Mouse (Mus musculus) right cerebral cortex, postnatal 25 days (tissue): ENCODE measurements at regions not wholly inside any gene's neighbourhood (a gene's known extent, or its start where the extent isn't known, plus 50 kb on each side); places are given as distances from the start of the nearest gene placed in this dataset.
A peak's percentile ranks its signal among the peaks of the same experiment; 100 is the strongest.

ENCODE experiments used
- DNase-seq: peaks from one replicate; pipeline ENCODE4 v3.0.0; 2022

DNA sequence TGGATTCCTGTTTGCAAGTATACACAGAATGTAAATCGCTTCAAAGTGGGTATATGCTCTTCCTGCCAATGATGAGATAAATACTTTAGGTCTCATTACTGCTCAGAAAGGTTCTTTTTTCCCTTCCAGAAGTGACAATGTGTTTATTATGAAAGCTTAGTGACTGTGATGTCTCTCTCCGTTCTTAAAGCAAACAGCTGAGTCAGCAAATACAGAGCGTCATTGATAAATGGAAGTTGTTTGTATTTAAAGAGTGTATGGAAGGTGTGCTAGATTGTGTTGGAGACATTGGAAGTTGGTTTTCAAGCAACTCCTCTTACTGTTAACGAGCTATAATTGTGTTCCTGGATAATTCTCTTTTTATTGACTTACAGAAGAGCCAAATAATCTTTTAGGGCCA lies 408.0 kb downstream of the Prr30 start:
- DNase-seq, result no peak

- no peak for DNase-seq
Observed at GRCm38 (mm10) chr14:100781882-100782281, 418.2 kb downstream of the Prr30 start.

DNA sequence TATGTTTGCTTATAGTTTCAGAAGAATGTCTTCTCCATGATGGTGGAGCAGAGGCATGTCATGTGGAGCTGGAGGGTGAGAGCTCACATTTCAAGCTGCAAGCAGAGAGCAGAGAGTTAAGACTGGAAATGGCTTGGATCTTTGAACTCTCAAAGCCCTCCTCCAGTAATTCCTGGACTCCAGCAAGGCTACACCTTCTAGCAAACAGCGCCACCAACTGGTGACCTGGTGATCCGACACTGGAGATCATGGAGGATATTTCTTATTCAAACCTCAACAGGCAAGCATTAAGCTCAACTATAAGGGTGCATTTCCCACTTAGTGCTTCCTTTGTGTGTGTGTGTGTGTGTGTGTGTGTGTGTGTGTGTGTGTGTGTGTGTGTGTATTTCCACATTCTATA lies 446.2 kb downstream of the Prr30 start:
- no peak for DNase-seq

GRCm38 (mm10) chr14:100752746-100753145 lies 447.4 kb downstream of the Prr30 start:
- DNase-seq, result no peak

GRCm38 (mm10) chr14:100749737-100750541 lies 450.2 kb downstream of the Prr30 start:
- peak; percentile 67 for DNase-seq

- DNase-seq, result no peak
Observed at GRCm38 (mm10) chr14:100735276-100735675, 450.8 kb upstream of the Klf12 start.

DNA sequence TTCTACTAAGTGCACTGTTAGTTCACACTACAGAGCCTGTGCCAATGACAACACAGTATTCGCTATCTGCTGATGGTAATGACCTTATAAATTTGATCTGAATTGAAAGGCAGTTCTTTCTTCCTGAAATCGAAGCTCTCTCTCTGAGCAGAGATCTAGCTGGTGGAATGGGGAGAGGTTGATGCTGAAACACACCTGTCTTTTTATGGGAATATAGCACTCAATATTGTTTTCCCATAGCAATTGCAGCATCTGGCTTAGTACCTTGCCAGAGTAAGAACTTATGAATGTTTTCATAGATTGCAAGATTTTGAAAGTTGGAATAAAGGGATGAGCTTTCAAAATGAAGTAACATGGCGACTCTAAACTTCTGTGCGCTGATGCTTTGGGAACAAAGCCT lies 444.0 kb upstream of the Klf12 start:
- no peak for DNase-seq

DNA sequence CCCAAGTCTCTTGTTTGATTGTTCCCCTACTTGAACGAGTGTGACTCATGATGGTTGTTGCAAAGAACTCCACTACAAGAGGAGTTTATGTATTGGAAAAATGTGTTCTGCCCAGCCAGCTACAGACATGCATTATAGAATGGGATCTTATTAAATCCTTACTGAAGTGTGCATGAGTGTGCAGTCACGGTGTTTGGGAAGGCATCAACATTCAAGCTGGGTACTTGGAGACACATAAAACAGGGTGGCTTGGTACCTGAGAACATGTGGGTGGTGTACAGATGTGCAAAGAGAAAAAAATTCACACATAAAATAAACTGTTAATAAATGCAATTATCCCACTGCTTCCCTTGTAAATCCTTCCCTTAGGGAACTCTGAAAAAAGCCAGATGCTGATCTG lies 443.2 kb upstream of the Klf12 start:
- no peak for DNase-seq

DNA sequence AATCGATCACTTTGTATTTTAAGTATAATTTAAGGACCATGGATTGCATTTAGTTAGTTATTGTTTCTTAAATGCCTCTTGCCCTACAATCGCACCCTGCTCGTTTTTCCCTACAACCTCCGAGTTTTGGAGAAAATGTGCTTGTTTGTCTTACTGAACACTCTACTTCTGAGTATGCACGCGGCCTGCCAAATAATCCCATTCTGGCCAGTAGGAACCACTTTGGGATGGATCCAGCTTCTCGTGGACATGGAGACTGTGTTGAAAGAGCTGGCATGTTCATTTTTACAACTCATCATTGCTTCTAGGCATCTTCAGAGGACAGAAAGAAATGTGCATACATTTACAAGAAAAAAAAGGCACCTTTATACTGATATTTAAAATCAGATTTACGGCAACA lies 440.5 kb upstream of the Klf12 start:
- DNase-seq, result no peak

- DNase-seq, result no peak
Observed at GRCm38 (mm10) chr14:100720667-100721066, 436.2 kb upstream of the Klf12 start.

GRCm38 (mm10) chr14:100714952-100715351 lies 430.5 kb upstream of the Klf12 start:
- no peak for DNase-seq

DNA sequence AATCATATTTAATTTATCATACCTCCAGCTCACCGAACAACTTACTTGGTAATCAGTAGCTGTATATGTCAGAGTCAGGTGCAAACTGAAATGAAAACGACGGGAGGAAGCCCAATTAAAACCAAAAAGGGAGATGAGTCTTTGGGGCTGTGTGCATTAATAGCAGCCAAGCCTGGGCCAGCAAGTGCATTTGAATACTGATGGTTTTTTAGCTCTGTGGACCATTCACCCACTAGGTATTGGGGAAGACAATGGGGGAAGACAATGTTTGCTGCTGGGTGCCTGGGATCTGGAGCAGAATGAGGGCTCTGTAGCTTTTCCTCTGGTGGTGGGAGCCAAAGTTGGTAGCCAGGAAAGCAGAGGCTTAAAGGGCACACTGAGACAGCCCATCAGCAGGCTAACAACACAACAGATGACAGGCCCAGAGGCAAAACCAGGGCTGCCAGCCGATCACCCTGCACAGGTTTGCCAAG lies 429.6 kb upstream of the Klf12 start:
- DNase-seq, result no peak

GRCm38 (mm10) chr14:100713592-100713991 lies 429.1 kb upstream of the Klf12 start:
- DNase-seq, result no peak

DNA sequence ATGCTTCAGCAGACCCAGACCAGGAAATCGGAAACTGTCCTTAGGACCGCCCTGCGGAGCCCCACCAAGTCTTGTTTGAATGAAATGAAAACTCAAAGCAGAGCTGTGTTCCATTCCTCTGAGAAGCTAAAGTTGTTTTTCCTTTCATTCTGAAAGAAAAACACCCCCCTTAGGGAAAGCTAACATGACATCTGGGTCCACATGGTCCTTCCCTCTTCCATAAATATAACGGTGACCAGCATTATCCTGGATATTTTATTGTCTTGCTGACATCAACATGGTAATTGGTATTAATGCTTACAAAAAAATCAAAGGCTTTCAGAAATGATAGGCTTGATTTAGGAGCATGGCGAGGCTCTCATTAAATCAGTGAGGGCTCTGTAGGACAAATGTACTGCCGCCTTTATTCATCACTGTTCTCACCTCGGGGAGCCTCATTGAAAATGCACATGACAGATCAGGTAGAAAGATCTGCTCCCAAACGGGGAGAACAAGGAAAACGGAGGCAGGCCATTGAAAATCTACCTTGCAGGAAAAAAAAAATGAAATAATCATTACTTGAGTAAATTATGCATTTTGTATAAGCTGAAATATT lies 381.0 kb upstream of the Klf12 start:
- DNase-seq, result no peak

DNA sequence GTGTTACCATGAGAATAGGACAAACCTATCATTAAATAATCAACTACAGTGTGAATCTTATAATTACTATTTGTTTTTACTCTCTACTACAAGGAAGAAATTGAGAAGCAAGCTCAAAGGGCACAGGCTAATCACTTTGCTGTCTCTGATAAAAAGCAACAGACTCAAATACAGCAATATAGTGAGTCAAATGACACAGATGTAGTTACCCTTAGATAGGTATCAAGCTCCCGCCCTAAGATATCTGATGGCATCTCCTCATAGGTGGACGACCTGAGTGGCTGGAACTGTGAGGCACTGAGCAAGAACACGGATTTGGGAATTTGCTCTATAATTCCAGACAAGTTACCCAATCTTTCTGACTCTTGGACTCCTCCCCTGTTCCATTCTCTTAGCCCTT lies 379.7 kb upstream of the Klf12 start:
- no peak for DNase-seq

- DNase-seq, result no peak
Observed at GRCm38 (mm10) chr14:100642076-100642475, 357.6 kb upstream of the Klf12 start.

DNA sequence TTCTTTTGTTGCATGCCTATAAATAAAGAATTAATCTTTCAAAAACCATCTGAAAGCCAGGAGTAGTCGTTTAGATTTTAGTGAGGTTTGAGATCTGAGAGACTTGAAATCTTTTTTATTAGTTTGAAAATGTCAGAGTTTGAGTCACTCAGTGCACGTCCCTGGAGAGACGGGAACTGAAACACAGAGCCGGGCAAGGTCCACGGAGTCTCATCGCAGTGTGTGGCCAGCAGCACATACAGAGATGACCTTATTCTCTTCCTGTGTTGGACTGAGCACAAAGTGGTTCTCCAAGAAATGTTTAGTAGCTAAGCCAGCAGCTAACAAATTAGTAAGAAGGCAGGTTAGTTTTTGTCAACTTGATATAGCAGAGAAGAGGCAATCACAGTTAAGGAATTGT lies 350.0 kb upstream of the Klf12 start:
- DNase-seq, result no peak

- DNase-seq, result no peak
Observed at GRCm38 (mm10) chr14:100631676-100632075, 347.2 kb upstream of the Klf12 start.

DNA sequence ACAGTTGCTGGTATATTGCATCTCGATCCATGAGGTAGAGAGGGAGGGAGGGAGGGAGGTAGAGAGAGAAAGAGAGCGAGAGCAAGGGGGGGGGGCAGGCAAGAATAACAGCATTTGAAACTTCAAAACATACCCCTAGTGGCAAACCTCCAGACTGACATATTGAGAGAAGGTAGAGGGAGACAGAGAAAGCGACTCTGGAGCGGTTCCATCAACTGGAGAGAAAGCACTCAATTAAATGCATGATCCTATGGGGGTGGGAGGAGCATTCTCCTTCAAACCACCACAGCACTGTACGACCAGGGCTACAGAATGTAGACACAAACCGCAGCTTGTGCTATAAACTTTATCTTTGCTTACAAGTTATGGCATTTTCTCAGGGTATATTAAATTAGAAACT lies 345.7 kb upstream of the Klf12 start:
- no peak for DNase-seq

DNA sequence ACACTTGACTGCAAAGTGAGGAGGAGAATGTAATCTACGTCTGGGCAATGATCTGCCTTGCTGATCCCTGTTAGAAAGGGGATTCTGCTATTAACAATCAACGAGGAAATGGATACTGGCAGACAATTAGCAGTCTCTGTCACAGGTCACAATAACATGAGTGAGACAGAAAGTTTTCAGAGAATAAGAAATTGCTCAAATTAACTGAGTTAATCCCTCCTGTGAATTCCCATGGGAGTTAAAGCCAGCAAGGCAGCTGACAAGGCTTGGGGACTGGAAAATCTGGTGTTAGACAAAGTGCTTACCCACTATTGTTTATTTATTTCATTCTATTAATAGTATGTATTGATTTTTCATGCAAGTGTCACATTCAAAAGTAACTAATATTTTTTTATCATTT lies 343.0 kb upstream of the Klf12 start:
- no peak for DNase-seq

- DNase-seq, result no peak
Observed at GRCm38 (mm10) chr14:100619656-100620030, 335.2 kb upstream of the Klf12 start.

- DNase-seq, result no peak
Observed at GRCm38 (mm10) chr14:100618793-100619655, 334.5 kb upstream of the Klf12 start.

DNA sequence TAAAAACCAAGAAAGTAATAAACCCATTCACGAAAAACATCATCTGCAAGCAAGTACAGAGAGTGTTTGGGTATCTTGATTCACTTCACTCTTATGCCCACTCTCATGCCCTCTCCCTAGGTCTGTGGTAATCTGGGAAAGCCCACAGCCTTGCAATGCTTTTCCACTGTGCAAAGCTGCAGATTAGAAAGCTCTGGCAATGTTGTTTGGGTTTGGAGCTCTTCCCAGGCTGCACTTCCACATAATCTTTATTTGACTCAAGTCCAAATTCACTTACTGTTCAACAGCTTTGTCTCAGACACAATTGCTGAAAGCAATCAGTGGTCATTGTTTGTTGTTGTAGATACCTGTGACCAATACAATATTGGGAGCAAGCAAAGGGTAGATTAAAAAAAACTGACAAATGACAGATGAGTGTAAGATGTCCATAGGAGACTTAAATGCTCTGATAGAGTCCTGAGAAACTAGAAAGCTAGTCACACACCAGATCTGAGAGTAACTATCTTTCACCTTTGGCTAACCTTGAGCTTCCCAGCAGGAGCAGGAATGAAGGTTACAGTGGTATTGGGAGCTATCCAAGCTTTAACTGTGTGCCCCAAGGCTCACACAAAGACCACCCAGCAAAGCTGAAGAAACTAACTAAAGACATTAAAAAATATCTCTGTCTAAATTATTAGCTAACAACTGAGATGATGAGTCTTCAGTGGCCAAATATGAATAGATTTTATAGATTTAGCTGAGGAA lies 325.7 kb upstream of the Klf12 start:
- no peak for DNase-seq
